16 mouse cellular contexts compared by ENCODE assay signal in genomic region chr14:51128775-51129623, GRCm38 (mm10). TPM values are rescaled to one million over a fixed set of nuclear protein-coding genes. Genes with fewer than 3 reads are reported as not detected.
DNase-seq lines count a peak whose midpoint lies in the region; ATAC-seq and TF ChIP-seq lines count a peak whose summit lies in the region.
"Had no signal": no experiment of that assay in that cellular context is flagged by ENCODE, and none has a peak within 500 bp of the region (broad histone marks: within the 10 kb centered on the region; RNA-seq: fewer than 3 reads in every experiment).

No protein-coding gene starts in this region.

- H3K9ac ChIP-seq in CH12.LX (ENCODE audit: insufficient read depth, low read depth): peak overlapping the region; percentile 70
- H3K9ac ChIP-seq: lung, embryonic 14.5 days had no signal

- no peak for TF ChIP-seq CTCF in CH12.LX (conservative IDR thresholded peaks at IDR 0.05 in 1 of 2, IDR thresholded peaks at IDR 0.05 in 1 of 2; ENCODE audit: low read depth in 2 of 2, low read length in 2 of 2)

- peaks cover 15 to 62% of the 10 kb centered on the region in 2 experiments for H3K4me1 ChIP-seq in CH12.LX (ENCODE audit: control insufficient read depth in 1 of 2, insufficient read depth in 2 of 2)

- peaks cover 3% of the 10 kb centered on the region; the same call in 1 of the 2 replicates for H3K79me2 ChIP-seq in CH12.LX (replicated peaks; ENCODE audit: control insufficient read depth, extremely low read depth, insufficient read depth, poor library complexity, severe bottlenecking)

- H3K27ac ChIP-seq in CH12.LX (ENCODE audit: insufficient read depth, low read depth): peak overlapping the region; percentile 81

- peak; percentile 51; the same call in 1 of the 2 replicates for TF ChIP-seq EP300 in CH12.LX (IDR thresholded peaks at IDR 0.05; ENCODE audit: low read length)

- H3K27me3 ChIP-seq in CH12.LX (replicated peaks): no peaks in the 10 kb centered on the region
- H3K27me3 ChIP-seq: Patski had no signal

- no peak for TF ChIP-seq RAD21 in CH12.LX (IDR thresholded peaks at IDR 0.05; ENCODE audit: low read depth, low read length)

- ATAC-seq in hematopoietic stem cell, adult 5-6 weeks (replicated peaks in 1 of 2; ENCODE audit: insufficient read depth in 1 of 2, low FRiP score in 2 of 2, low TSS enrichment in 1 of 2, low read depth in 1 of 2, poor library complexity in 2 of 2, severe bottlenecking in 2 of 2): peak; percentile 78 to 83
- ATAC-seq: Patski had no signal

- peak overlapping the region; percentile 39 to 55 (median 40) for H3K4me3 ChIP-seq in CH12.LX (replicated peaks in 1 of 3; ENCODE audit: low read depth in 2 of 3, low read length in 2 of 3, poor library complexity in 1 of 3)
- H3K4me3 ChIP-seq: myocyte had no signal

- DNase-seq in A20 (ENCODE audit: low read depth, low spot score): peak; percentile 86
- peak; percentile 71 for DNase-seq in CH12.LX (ENCODE audit: extremely low read depth)
- peak; percentile 19 to 37 for DNase-seq in monocyte, adult 2 months (ENCODE audit: low read depth in 1 of 2, low spot score in 2 of 2)
- no peak for DNase-seq in cerebellum, adult 11-12 months
- no peak for DNase-seq in right cerebral cortex, adult 2 months (ENCODE audit: low spot score in 2 of 2)
- DNase-seq in ovary, postnatal 14 days (ENCODE audit: low spot score): no peak
- DNase-seq: adrenal gland, postnatal 25 days; gastrocnemius, postnatal 14 days; heart, postnatal 36 days; kidney, adult 18-20 months; lung, embryonic 14.5 days had no signal

- in situ Hi-C loops in CH12.LX (cut with MboI; ENCODE audit: low pct_ligation_motif_present, low pct_unique_long_range_greater_than_20kb, low sequenced_read_pairs): no loop called here

- peak overlapping the region; percentile 79 for H3K4me2 ChIP-seq in CH12.LX (ENCODE audit: insufficient read depth, low read depth, poor library complexity, severe bottlenecking)
- H3K4me2 ChIP-seq: lung, embryonic 14.5 days had no signal

- dilution Hi-C loops in CH12.LX (cut with MboI; ENCODE audit: extremely low pct_ligation_motif_present, extremely low pct_unique_long_range_greater_than_20kb, low sequenced_read_pairs): no loop called here

- no peaks in the 10 kb centered on the region for H3K9me3 ChIP-seq in CH12.LX (replicated peaks; ENCODE audit: low read length)

- TF ChIP-seq POLR2A in CH12.LX (IDR thresholded peaks at IDR 0.05; ENCODE audit: low read depth, low read length): peak; percentile 51

- H3K36me3 ChIP-seq in CH12.LX (replicated peaks in 1 of 2; ENCODE audit: control insufficient read depth in 1 of 2, insufficient read depth in 1 of 2, low read length in 1 of 2): peaks cover 6 to 8% of the 10 kb centered on the region in 2 experiments

TF ChIP-seq in CH12.LX, 34 proteins besides CTCF, POLR2A, EP300 and RAD21:
- TF ChIP-seq IRF4 (IDR thresholded peaks at IDR 0.05; ENCODE audit: low read depth, low read length) (peak; percentile 55; the same call in 1 of the 2 replicates), ELF1 (IDR thresholded peaks at IDR 0.05; ENCODE audit: low read depth, low read length) (0 out of 2 replicates have a peak, but pooled peaks have one; percentile 41), ZNF384 (IDR thresholded peaks at IDR 0.05; ENCODE audit: low read depth, low read length) (peak; percentile 86), PAX5 (IDR thresholded peaks at IDR 0.05; ENCODE audit: low read length) (no peak), RCOR1 (conservative IDR thresholded peaks at IDR 0.05; ENCODE audit: low read depth, low read length) (no peak), TCF12 (IDR thresholded peaks at IDR 0.05; ENCODE audit: low read depth, low read length) (peak; percentile 36; the same call in 1 of the 2 replicates), SIN3A (IDR thresholded peaks at IDR 0.05; ENCODE audit: low read length) (peak; percentile 36), UBTF (IDR thresholded peaks at IDR 0.05; ENCODE audit: low read depth, low read length) (peak; percentile 47; the same call in 1 of the 2 replicates), TBP (conservative IDR thresholded peaks at IDR 0.05; ENCODE audit: low read depth, low read length) (peak; percentile 48; the same call in 1 of the 2 replicates), MEF2A (IDR thresholded peaks at IDR 0.05; ENCODE audit: borderline replicate concordance, low read depth, low read length) (peak; percentile 52; the same call in 1 of the 2 replicates), SMC3 (IDR thresholded peaks at IDR 0.05; ENCODE audit: low read depth, low read length) (no peak)

RNA-seq across cellular contexts. Expression of gene Rnase6, which starts 5.3 kb away (rescaled TPM):
- total RNA-seq in CH12.LX (2012; rRNA removed): 15.6 and 18.3 TPM in 2 replicates
- total RNA-seq in CH12.LX (2014; rRNA removed): 35.1 and 38.2 TPM in 2 replicates
- 15.3 and 16.4 TPM in 2 replicates for polyA plus RNA-seq in CH12.LX (2012; ENCODE audit: insufficient read length, low read depth)
- total RNA-seq in hematopoietic stem cell, adult 5-6 weeks (2017): 66.9 and 80.2 TPM in 2 replicates
- polyA plus RNA-seq: forebrain, embryonic 11.5 days; Patski had no signal

RNA-seq across cellular contexts. Expression of gene Eddm3b, which starts 14.8 kb away (rescaled TPM):
- not detected in 2 replicates for total RNA-seq in CH12.LX (2012; rRNA removed)
- not detected in 2 replicates for total RNA-seq in CH12.LX (2014; rRNA removed)
- polyA plus RNA-seq in CH12.LX (2012; ENCODE audit: insufficient read length, low read depth): not detected in 2 replicates
- total RNA-seq in hematopoietic stem cell, adult 5-6 weeks (2017): not detected in 2 replicates
- total RNA-seq: adrenal gland, postnatal 25 days; gastrocnemius, postnatal 14 days; heart, postnatal 36 days; layer of hippocampus, postnatal 25 days had no signal
- polyA plus RNA-seq: forebrain, embryonic 11.5 days; lung, embryonic 14.5 days; Patski had no signal

RNA-seq across cellular contexts. Expression of gene Rnase1, which starts 17.6 kb away (rescaled TPM):
- 0.17 TPM in 1 of 2 replicates, not detected in the other for total RNA-seq in CH12.LX (2012; rRNA removed)
- total RNA-seq in CH12.LX (2014; rRNA removed): not detected in 2 replicates
- not detected in 2 replicates for polyA plus RNA-seq in CH12.LX (2012; ENCODE audit: insufficient read length, low read depth)
- not detected in 2 replicates for total RNA-seq in hematopoietic stem cell, adult 5-6 weeks (2017)
- total RNA-seq: adrenal gland, postnatal 25 days; gastrocnemius, postnatal 14 days had no signal
- polyA plus RNA-seq: forebrain, embryonic 11.5 days; Patski had no signal

RNA-seq across cellular contexts. Expression of gene Rnase2b, which starts 33.1 kb away (rescaled TPM):
- 1.3 and 1.6 TPM in 2 replicates for total RNA-seq in CH12.LX (2012; rRNA removed)
- total RNA-seq in CH12.LX (2014; rRNA removed): not detected in 2 replicates
- 0.33 TPM in 1 of 2 replicates, not detected in the other for polyA plus RNA-seq in CH12.LX (2012; ENCODE audit: insufficient read length, low read depth)
- total RNA-seq in hematopoietic stem cell, adult 5-6 weeks (2017): not detected in 2 replicates
- total RNA-seq: adrenal gland, postnatal 25 days; gastrocnemius, postnatal 14 days; heart, postnatal 36 days had no signal
- polyA plus RNA-seq: forebrain, embryonic 11.5 days; lung, embryonic 14.5 days; myocyte; Patski had no signal

RNA-seq across cellular contexts. Expression of gene Ang, which starts 38.0 kb away (rescaled TPM):
- 1.6 and 2.2 TPM in 2 replicates for total RNA-seq in CH12.LX (2012; rRNA removed)
- total RNA-seq in CH12.LX (2014; rRNA removed): 0.44 and 1.2 TPM in 2 replicates
- polyA plus RNA-seq in CH12.LX (2012; ENCODE audit: insufficient read length, low read depth): 0.97 and 1.2 TPM in 2 replicates
- total RNA-seq in hematopoietic stem cell, adult 5-6 weeks (2017): 5.9 TPM in 1 of 2 replicates, not detected in the other

Comparison
In these comparisons a context has a peak if more than half of its experiments do, and no peak if none do; other contexts are left out.
1. DNase-seq: peak in A20 (single experiment), CH12.LX (single experiment) and monocyte, adult 2 months (2 of 2); none in cerebellum, adult 11-12 months (single experiment), right cerebral cortex, adult 2 months (0 of 2) and ovary, postnatal 14 days (single experiment).